Mouse (Mus musculus): Measurements from ENCODE around the gene Actb.

- TF ChIP-seq POLR2A (IDR thresholded peaks at IDR 0.05; ENCODE audit: extremely low read depth, insufficient read depth, low read length) = no peak
- no peak for TF ChIP-seq CTCF (IDR thresholded peaks at IDR 0.05; ENCODE audit: extremely low read depth, insufficient read depth, low read length)
Measured at GRCm38 (mm10) chr5:142899057-142899601, 7.4 kb downstream of the Actb start.

Data from cortical plate, adult 2 months (tissue).